Mouse (Mus musculus) cortical plate, adult 2 months (tissue): ENCODE data around the gene Rhbdd2.
"Not testable (repeated sequence)": the region's sequence is repeated elsewhere in the genome, so short reads cannot be mapped to it uniquely, and the experiment has no call there.

Experiments used
- CTCF ChIP-seq: fragments of 200-500 bp; IDR thresholded peaks from 2 replicates; pipeline ENCODE4 v1.5.1; 2011; ENCODE audit warnings: mild to moderate bottlenecking, control low read depth, low read length; ENCODE audit not compliant: insufficient read depth; ENCODE audit errors: extremely low read depth
- POLR2A ChIP-seq: fragments of 200-500 bp; IDR thresholded peaks from 2 replicates; pipeline ENCODE4 v1.6.1; 2011; ENCODE audit warnings: mild to moderate bottlenecking, low read length, control low read depth; ENCODE audit not compliant: insufficient read depth; ENCODE audit errors: extremely low read depth

- TF ChIP-seq CTCF, POLR2A: not testable (repeated sequence)
These were observed 12.7 kb upstream of the Rhbdd2 start for GRCm38 (mm10) chr5:135619741-135620140.
